Mouse (Mus musculus): ENCODE results near the gene Srcin1. TPM values are rescaled to one million over a fixed set of nuclear protein-coding genes. Genes with fewer than 3 reads are reported as not detected.
A peak's percentile ranks its signal among the peaks of the same experiment; 100 is the strongest.

The Srcin1 gene
- total and polyA plus RNA-seq, 2 experiments from 2014 or later: not detected

DNA sequence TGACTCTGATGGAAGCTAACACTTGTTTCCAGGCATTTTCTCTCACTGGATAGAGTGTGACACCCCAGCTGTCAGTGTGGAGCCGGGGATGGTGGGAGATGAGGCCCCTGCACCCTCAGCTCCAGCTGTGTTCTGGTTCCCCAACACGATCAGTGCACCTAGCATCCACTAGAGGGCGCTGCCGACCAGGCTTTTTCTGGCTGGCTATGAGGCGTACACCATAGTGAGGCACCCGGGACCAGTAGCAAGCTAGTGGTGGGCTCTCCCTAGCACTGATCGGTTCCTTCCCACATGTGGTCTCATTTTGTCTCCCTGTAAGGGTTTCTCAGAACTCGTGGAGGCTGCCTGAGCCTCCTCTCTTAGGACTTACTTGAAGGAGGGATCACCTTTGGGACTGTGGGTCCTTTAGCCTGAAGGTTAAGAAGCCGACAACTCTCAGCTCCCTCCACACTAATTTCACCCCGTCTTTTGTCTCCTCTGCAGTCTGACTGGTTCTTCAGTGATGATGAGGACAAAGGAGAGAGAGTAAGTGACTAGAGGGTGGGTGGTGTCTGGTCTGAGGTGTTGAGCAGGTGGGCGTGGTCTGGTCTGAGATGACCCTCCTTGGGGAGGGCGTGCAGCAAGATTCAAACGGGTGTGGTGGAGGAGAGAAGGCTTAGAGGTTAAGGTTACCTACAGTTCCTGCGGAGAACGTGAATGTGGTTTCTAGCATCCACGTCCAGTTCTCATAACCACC is 86.2 kb downstream of the Srcin1 start:
- H3K36me3 ChIP-seq (replicated peaks; ENCODE audit: control insufficient read depth, insufficient read depth, low read length): peaks cover 81% of the 10 kb centered on the region
- no peak overlapping the region for H3K27ac ChIP-seq (ENCODE audit: low read depth)
- DNase-seq (ENCODE audit: low spot score) (peak; percentile 38), ATAC-seq (ENCODE audit: insufficient read depth, low read depth) (peak; percentile 47)
- WGBS: 49% methylated on average over 16 of the region's 16 CpGs
- no peak overlapping the region for H3K4me2 ChIP-seq (ENCODE audit: low read depth, low read length)
- H3K4me1 ChIP-seq (ENCODE audit: control insufficient read depth, insufficient read depth): no peaks in the 10 kb centered on the region
- no peaks in the 10 kb centered on the region; the same call in 1 of the 2 replicates for H3K9me3 ChIP-seq (replicated peaks; ENCODE audit: control insufficient read depth, low read length)
- H3K4me3 ChIP-seq (ENCODE audit: low read depth, low read length): no peak overlapping the region
- peak; percentile 88 for TF ChIP-seq CTCF (IDR thresholded peaks at IDR 0.05; ENCODE audit: low read depth)
- no peak for TF ChIP-seq EP300 (IDR thresholded peaks at IDR 0.05; ENCODE audit: low read depth)
- H3K9ac ChIP-seq (replicated peaks; ENCODE audit: low read depth, low read length): no peak overlapping the region
- H3K27me3 ChIP-seq (ENCODE audit: control insufficient read depth, insufficient read depth, low read length): no peaks in the 10 kb centered on the region

GRCm38 (mm10) chr11:97487656-97488055 is 88.3 kb downstream of the Srcin1 start:
- TF ChIP-seq EP300 (IDR thresholded peaks at IDR 0.05; ENCODE audit: low read depth) (no peak), CTCF (IDR thresholded peaks at IDR 0.05; ENCODE audit: low read depth) (no peak)
- ATAC-seq (ENCODE audit: insufficient read depth, low read depth): no peak
- 47% methylated on average over 3 of the region's 3 CpGs for WGBS

DNA sequence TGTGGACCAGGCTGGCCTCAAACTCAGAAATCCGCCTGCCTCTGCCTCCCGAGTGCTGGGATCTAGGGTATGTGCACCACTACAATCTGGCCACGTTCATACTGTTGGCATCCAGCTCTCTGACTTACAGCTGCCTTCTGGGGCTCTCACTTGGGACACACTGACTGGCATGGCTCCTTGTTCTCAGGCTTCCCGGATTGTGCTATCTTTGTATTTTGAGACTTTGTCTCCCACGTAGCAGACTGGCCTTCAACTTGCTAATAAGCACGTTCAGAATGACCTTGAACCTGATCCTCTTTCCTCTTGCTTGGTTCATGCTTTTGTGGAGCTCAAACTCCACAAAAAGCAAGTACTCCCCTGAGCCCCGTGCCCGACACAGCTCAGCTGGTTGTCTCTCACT is 90.3 kb downstream of the Srcin1 start:
- Histone ChIP-seq H3K9me3 (replicated peaks; ENCODE audit: control insufficient read depth, low read length) (no peaks in the 10 kb centered on the region), H3K4me2 (ENCODE audit: low read depth, low read length) (no peak overlapping the region), H3K27ac (ENCODE audit: low read depth) (no peak overlapping the region), H3K4me1 (ENCODE audit: control insufficient read depth, insufficient read depth) (no peaks in the 10 kb centered on the region), H3K4me3 (ENCODE audit: low read depth, low read length) (no peak overlapping the region), H3K27me3 (ENCODE audit: control insufficient read depth, insufficient read depth, low read length) (no peaks in the 10 kb centered on the region), H3K36me3 (replicated peaks; ENCODE audit: control insufficient read depth, insufficient read depth, low read length) (peaks cover 76% of the 10 kb centered on the region), H3K9ac (replicated peaks; ENCODE audit: low read depth, low read length) (no peak overlapping the region)
- 50% methylated on average over 8 of the region's 8 CpGs for WGBS
- TF ChIP-seq CTCF (IDR thresholded peaks at IDR 0.05; ENCODE audit: low read depth) (no peak), EP300 (IDR thresholded peaks at IDR 0.05; ENCODE audit: low read depth) (no peak)
- DNase-seq (ENCODE audit: low spot score) (no peak), ATAC-seq (ENCODE audit: insufficient read depth, low read depth) (no peak)

More at GRCm38 (mm10) chr11:97487656-97488055, 88.3 kb downstream of the Srcin1 start:
- no peak overlapping the region for H3K4me2 ChIP-seq (ENCODE audit: low read depth, low read length)
- no peaks in the 10 kb centered on the region for H3K9me3 ChIP-seq (replicated peaks; ENCODE audit: control insufficient read depth, low read length)
- H3K9ac ChIP-seq (replicated peaks; ENCODE audit: low read depth, low read length): no peak overlapping the region
- H3K27ac ChIP-seq (ENCODE audit: low read depth): no peak overlapping the region
- H3K4me3 ChIP-seq (ENCODE audit: low read depth, low read length): no peak overlapping the region
- no peaks in the 10 kb centered on the region for H3K27me3 ChIP-seq (ENCODE audit: control insufficient read depth, insufficient read depth, low read length)
- H3K36me3 ChIP-seq (replicated peaks; ENCODE audit: control insufficient read depth, insufficient read depth, low read length): peaks cover 77% of the 10 kb centered on the region
- DNase-seq (ENCODE audit: low spot score): no peak
- no peaks in the 10 kb centered on the region for H3K4me1 ChIP-seq (ENCODE audit: control insufficient read depth, insufficient read depth)

DNA sequence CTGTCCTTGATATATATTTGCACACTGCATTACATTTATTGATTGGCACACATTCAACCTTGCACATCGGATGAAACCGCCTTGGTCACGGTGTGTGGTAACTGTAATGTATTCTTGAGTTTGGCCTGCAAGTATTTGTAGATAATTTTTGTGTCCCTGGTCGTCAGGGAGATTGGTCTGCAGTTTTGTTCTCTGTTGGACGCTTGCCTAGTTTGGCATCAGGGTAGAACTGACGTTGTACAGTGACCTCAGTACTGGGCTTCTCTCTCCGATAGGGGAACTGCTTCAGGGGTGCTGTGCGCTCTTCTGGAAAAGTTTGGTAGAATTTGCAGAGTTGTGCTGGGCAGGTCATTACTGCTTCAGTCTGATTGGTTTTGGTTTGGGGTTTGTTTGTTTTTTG is 96.2 kb downstream of the Srcin1 start:
- Histone ChIP-seq H3K9me3 (replicated peaks; ENCODE audit: control insufficient read depth, low read length) (no peaks in the 10 kb centered on the region), H3K4me1 (ENCODE audit: control insufficient read depth, insufficient read depth) (0 out of 2 replicates have a peak, but pooled peaks cover 3% of the 10 kb centered on the region), H3K4me2 (ENCODE audit: low read depth, low read length) (no peak overlapping the region), H3K36me3 (replicated peaks; ENCODE audit: control insufficient read depth, insufficient read depth, low read length) (peaks cover 86% of the 10 kb centered on the region), H3K4me3 (ENCODE audit: low read depth, low read length) (no peak overlapping the region), H3K27ac (ENCODE audit: low read depth) (no peak overlapping the region), H3K9ac (replicated peaks; ENCODE audit: low read depth, low read length) (no peak overlapping the region), H3K27me3 (ENCODE audit: control insufficient read depth, insufficient read depth, low read length) (no peaks in the 10 kb centered on the region)
- TF ChIP-seq EP300 (IDR thresholded peaks at IDR 0.05; ENCODE audit: low read depth): no peak
- no peak for TF ChIP-seq CTCF (IDR thresholded peaks at IDR 0.05; ENCODE audit: low read depth)
- 38% methylated on average over 8 of the region's 8 CpGs for WGBS
- ATAC-seq (ENCODE audit: insufficient read depth, low read depth) (peak; percentile 51), DNase-seq (ENCODE audit: low spot score) (peak; percentile 57)

DNA sequence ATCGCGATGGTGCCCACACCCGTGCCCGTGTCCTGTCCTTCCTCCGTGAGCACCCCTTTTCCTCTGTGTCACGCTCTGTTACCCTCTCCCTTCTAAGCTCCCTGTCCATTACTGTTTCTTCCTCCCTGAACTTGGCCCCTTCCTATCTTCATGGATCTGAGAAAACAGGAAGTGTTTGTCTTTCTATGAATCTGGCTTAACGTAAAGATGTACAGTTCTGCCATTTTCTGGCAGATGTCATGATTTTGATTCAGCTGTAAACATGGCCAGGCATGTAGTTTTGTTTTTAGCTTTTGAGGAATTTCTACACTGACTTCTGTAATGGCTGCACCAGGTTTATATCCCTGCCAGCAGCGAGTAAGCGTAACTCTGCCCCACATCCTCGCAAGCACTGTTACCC is 96.9 kb downstream of the Srcin1 start:
- Histone ChIP-seq H3K4me3 (ENCODE audit: low read depth, low read length) (no peak overlapping the region), H3K4me1 (ENCODE audit: control insufficient read depth, insufficient read depth) (0 out of 2 replicates have a peak, but pooled peaks cover 3% of the 10 kb centered on the region), H3K36me3 (replicated peaks; ENCODE audit: control insufficient read depth, insufficient read depth, low read length) (peaks cover 88% of the 10 kb centered on the region), H3K27ac (ENCODE audit: low read depth) (no peak overlapping the region), H3K27me3 (ENCODE audit: control insufficient read depth, insufficient read depth, low read length) (no peaks in the 10 kb centered on the region), H3K9ac (replicated peaks; ENCODE audit: low read depth, low read length) (no peak overlapping the region), H3K9me3 (replicated peaks; ENCODE audit: control insufficient read depth, low read length) (no peaks in the 10 kb centered on the region), H3K4me2 (ENCODE audit: low read depth, low read length) (no peak overlapping the region)
- TF ChIP-seq EP300 (IDR thresholded peaks at IDR 0.05; ENCODE audit: low read depth) (no peak), CTCF (IDR thresholded peaks at IDR 0.05; ENCODE audit: low read depth) (no peak)
- 85% methylated on average over 10 of the region's 10 CpGs for WGBS
- ATAC-seq (ENCODE audit: insufficient read depth, low read depth) (no peak), DNase-seq (ENCODE audit: low spot score) (no peak)

Measured in heart, postnatal 0 days (tissue).